Mouse (Mus musculus): Measurements from ENCODE around the gene Mab21l1.

Gene Mab21l1

DNA sequence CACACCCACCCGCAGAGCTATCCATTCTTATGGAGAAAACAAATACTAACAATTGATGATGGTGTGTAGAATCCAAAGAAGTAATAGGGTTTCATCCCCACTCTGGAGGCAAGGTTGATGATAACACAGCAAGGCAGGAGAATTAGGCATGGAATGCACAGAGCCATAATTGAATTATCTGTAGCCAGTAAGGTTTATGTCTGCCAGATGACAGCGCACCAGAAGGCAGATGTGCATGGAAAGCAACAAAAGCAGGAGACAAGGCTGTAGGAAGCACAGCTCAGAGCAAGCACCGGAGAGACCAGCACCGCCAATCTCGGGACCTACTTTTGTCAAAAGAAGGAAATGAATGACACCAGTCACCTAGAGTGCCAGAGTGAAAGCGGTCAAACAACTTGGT lies 28.4 kb upstream of the Mab21l1 start:
- Histone ChIP-seq H3K9me3 (ENCODE audit: low read length) (no peaks in the 10 kb centered on the region), H3K4me1 (replicated peaks; ENCODE audit: low read depth, low read length) (no peaks in the 10 kb centered on the region), H3K36me3 (ENCODE audit: insufficient read depth, low read length) (no peaks in the 10 kb centered on the region), H3K27me3 (ENCODE audit: insufficient read depth, low read length) (no peaks in the 10 kb centered on the region), H3K4me3 (replicated peaks; ENCODE audit: low read length) (no peak overlapping the region)
- TF ChIP-seq POU5F1 (IDR thresholded peaks at IDR 0.05; ENCODE audit: borderline replicate concordance, low read length): no peak

DNA sequence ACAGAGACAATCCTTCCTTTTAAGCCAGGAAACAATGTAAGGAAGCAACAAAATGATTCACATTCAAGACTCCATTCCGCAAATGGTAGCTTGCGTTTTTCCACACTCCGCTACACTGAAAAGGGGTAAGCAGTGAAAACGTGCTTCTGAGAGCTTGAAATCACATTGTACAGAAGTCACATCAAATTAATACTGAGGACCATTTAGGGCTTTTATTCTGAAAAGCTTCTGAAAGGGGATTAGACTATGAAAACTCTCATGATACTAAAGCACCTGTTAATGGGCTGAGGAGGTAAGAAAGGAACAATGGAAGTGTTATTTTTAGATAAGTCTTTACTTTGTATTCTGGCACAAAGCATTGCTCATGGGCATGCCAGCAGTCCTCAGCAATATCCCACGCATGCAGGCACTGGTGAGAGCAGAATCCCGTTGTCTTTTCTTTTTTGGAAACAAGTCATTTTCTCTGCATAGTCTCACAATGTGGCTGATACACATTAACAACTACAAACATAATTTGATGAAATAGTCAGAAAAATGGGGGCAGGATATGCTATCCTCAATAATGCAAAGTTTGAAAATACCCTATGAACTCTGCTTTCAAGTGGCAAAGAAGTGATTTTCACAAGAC lies 27.2 kb upstream of the Mab21l1 start:
- H3K4me1 ChIP-seq (replicated peaks; ENCODE audit: low read depth, low read length): no peaks in the 10 kb centered on the region
- H3K27me3 ChIP-seq (ENCODE audit: insufficient read depth, low read length): no peaks in the 10 kb centered on the region
- H3K36me3 ChIP-seq (ENCODE audit: insufficient read depth, low read length): no peaks in the 10 kb centered on the region
- no peaks in the 10 kb centered on the region for H3K9me3 ChIP-seq (ENCODE audit: low read length)
- H3K4me3 ChIP-seq (replicated peaks; ENCODE audit: low read length): no peak overlapping the region
- TF ChIP-seq CTCF (conservative IDR thresholded peaks at IDR 0.05; ENCODE audit: low read length) (no peak), POU5F1 (IDR thresholded peaks at IDR 0.05; ENCODE audit: borderline replicate concordance, low read length) (no peak), NANOG (IDR thresholded peaks at IDR 0.05; ENCODE audit: borderline replicate concordance, low read length) (no peak)

DNA sequence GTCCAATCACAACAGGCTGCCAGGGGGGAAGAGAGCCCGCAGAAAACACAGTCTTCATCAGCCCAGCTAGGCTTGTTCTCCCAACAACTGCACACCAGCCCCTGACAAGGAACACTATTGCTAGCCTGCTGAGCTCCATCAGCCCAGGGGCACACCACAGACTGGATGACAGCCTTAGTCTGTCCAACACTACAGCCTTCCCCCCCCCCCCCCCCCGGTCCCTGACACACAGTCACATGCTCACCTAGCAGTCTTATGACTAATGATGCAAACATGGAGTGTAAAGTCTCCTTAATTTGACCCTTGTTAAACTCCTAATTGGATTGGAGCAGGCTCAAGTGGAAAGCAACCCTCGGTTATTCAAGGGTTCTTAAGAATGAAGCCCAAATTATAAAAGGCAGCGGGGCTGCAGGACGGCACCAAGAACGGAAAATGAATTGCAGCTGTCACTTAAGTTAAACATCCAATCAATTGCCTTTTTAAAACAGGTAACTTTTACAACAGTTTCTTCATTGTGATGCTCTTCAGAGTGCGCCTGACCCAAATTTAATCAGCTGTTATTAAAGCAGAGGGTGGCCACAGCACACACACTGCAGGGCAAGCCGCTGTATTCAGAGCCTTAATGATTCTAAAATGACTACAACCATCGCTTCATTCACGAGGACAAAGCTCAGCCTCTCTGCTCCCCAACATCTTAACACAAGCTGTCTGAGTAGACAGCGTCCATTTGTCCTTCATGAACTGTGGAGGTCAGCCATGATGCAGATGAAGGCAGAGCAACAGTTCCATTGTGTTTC lies 26.3 kb upstream of the Mab21l1 start:
- TF ChIP-seq CTCF (conservative IDR thresholded peaks at IDR 0.05; ENCODE audit: low read length) (no peak), NANOG (IDR thresholded peaks at IDR 0.05; ENCODE audit: borderline replicate concordance, low read length) (no peak), POU5F1 (IDR thresholded peaks at IDR 0.05; ENCODE audit: borderline replicate concordance, low read length) (no peak)
- no peaks in the 10 kb centered on the region for H3K36me3 ChIP-seq (ENCODE audit: insufficient read depth, low read length)
- no peaks in the 10 kb centered on the region for H3K9me3 ChIP-seq (ENCODE audit: low read length)
- H3K27me3 ChIP-seq (ENCODE audit: insufficient read depth, low read length): 0 out of 2 replicates have a peak, but pooled peaks cover 2% of the 10 kb centered on the region
- no peaks in the 10 kb centered on the region for H3K4me1 ChIP-seq (replicated peaks; ENCODE audit: low read depth, low read length)
- no peak overlapping the region for H3K4me3 ChIP-seq (replicated peaks; ENCODE audit: low read length)

DNA sequence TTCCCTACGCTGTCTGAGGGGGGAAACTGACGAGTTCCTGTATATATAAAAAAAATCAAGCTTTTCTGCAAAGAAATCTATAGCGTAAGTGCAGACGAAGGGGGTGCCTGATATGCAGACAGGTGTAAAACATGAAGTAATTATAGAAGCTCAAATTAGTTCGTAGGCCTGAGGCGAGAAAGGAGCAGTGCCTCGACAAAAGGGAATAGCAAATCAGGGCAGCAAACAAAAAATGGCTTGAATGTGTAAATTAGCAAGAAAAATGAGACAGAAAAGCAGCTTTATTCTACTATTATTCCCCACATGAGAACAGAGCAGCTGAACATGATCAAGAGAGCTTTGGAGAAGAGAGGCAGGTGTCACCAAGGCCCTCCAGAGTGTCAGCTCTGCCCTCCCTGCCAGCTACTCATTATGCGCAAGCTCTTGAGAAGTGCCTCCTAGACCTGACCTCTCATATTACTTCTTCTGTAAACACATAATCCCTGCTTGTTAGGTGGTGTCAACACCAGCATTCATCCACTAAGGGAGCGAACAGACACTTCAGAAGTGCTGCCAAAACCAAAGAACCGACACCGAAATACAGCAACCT lies 25.6 kb upstream of the Mab21l1 start:
- no peaks in the 10 kb centered on the region for H3K4me1 ChIP-seq (replicated peaks; ENCODE audit: low read depth, low read length)
- no peak overlapping the region for H3K4me3 ChIP-seq (replicated peaks; ENCODE audit: low read length)
- no peaks in the 10 kb centered on the region for H3K9me3 ChIP-seq (ENCODE audit: low read length)
- H3K27me3 ChIP-seq (ENCODE audit: insufficient read depth, low read length): peaks cover 2% of the 10 kb centered on the region; the same call in 1 of the 2 replicates
- TF ChIP-seq POU5F1 (IDR thresholded peaks at IDR 0.05; ENCODE audit: borderline replicate concordance, low read length) (no peak), CTCF (conservative IDR thresholded peaks at IDR 0.05; ENCODE audit: low read length) (no peak), NANOG (IDR thresholded peaks at IDR 0.05; ENCODE audit: borderline replicate concordance, low read length) (no peak)
- no peaks in the 10 kb centered on the region for H3K36me3 ChIP-seq (ENCODE audit: insufficient read depth, low read length)

DNA sequence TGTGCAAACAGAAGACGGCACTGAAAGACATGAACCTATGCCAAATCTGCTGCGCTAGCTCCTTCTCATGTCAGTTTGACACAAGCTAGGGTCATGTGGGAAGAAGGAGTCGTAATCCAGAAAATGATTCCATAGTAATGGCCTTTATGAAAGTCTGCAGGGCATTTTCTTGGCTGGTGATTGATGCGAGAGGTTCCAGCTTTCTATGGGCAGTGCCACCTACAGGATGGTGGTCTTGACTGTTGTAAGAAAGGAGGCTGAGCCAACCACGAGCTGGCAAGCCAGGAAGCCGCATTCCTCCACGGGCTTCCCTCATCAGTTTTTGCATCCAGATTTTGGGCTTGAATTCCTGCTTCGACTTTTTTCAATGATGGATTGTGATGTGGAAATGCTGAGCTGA lies 24.0 kb upstream of the Mab21l1 start:
- H3K9me3 ChIP-seq (ENCODE audit: low read length): no peaks in the 10 kb centered on the region
- peaks cover 9% of the 10 kb centered on the region for H3K27me3 ChIP-seq (ENCODE audit: insufficient read depth, low read length)
- no peak for TF ChIP-seq NANOG (IDR thresholded peaks at IDR 0.05; ENCODE audit: borderline replicate concordance, low read length)
- no peak for TF ChIP-seq POU5F1 (IDR thresholded peaks at IDR 0.05; ENCODE audit: borderline replicate concordance, low read length)
- no peak for TF ChIP-seq CTCF (conservative IDR thresholded peaks at IDR 0.05; ENCODE audit: low read length)
- no peak overlapping the region for H3K4me3 ChIP-seq (replicated peaks; ENCODE audit: low read length)
- peaks cover 4% of the 10 kb centered on the region for H3K4me1 ChIP-seq (replicated peaks; ENCODE audit: low read depth, low read length)
- H3K36me3 ChIP-seq (ENCODE audit: insufficient read depth, low read length): no peaks in the 10 kb centered on the region

DNA sequence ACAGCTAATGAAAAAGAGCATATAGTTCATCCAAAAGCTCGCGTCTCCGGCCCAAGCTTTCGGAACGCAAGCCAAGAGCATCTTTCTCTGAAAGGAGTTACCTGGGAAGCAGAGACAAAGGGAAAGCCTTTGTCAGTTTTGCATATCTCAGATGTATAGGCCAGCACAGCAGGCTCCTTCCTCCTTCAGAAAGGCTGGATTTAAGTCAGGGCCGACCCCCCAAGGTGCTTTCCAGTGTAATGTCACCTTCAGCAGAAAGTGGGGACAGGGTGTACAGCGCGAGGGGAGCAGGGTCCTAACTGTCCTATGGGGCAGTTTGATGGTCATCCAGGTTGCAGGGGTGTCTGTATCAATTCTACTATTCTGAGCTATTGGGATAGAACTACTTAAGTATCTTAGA lies 18.7 kb upstream of the Mab21l1 start:
- TF ChIP-seq POU5F1 (IDR thresholded peaks at IDR 0.05; ENCODE audit: borderline replicate concordance, low read length) (0 out of 2 replicates have a peak, but pooled peaks have one; percentile 62), CTCF (conservative IDR thresholded peaks at IDR 0.05; ENCODE audit: low read length) (no peak), NANOG (IDR thresholded peaks at IDR 0.05; ENCODE audit: borderline replicate concordance, low read length) (peak; percentile 78; the same call in 1 of the 2 replicates)
- Histone ChIP-seq H3K27me3 (ENCODE audit: insufficient read depth, low read length) (peaks cover 43% of the 10 kb centered on the region), H3K36me3 (ENCODE audit: insufficient read depth, low read length) (no peaks in the 10 kb centered on the region), H3K9me3 (ENCODE audit: low read length) (peaks cover 11% of the 10 kb centered on the region; the same call in 1 of the 2 replicates), H3K4me3 (replicated peaks; ENCODE audit: low read length) (no peak overlapping the region), H3K4me1 (replicated peaks; ENCODE audit: low read depth, low read length) (peaks cover 13% of the 10 kb centered on the region)

DNA sequence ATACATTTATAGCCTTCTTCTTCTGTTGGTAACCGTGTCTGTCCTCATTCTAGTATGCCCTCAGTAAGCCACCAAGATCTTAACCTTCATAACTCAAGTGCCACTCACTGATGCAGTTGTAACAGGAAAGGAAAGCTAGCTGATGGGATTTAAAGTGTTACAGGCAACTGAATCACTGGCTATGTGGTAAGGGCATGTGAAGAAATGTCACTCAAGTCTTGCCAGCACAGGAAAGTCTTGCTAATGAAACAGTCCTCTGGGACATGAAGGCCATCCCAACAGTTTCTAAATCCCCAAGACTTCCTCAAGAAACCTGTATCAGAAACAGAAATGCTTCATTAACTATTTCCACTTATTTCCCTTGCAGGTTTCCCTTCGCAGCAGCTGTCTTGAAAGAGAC lies 13.7 kb upstream of the Mab21l1 start:
- Histone ChIP-seq H3K4me3 (replicated peaks; ENCODE audit: low read length) (no peak overlapping the region), H3K4me1 (replicated peaks; ENCODE audit: low read depth, low read length) (peaks cover 9% of the 10 kb centered on the region), H3K9me3 (ENCODE audit: low read length) (peaks cover 11% of the 10 kb centered on the region; the same call in 1 of the 2 replicates), H3K27me3 (ENCODE audit: insufficient read depth, low read length) (peaks cover 39% of the 10 kb centered on the region), H3K36me3 (ENCODE audit: insufficient read depth, low read length) (no peaks in the 10 kb centered on the region)
- TF ChIP-seq NANOG (IDR thresholded peaks at IDR 0.05; ENCODE audit: borderline replicate concordance, low read length) (no peak), POU5F1 (IDR thresholded peaks at IDR 0.05; ENCODE audit: borderline replicate concordance, low read length) (no peak), CTCF (conservative IDR thresholded peaks at IDR 0.05; ENCODE audit: low read length) (no peak)

DNA sequence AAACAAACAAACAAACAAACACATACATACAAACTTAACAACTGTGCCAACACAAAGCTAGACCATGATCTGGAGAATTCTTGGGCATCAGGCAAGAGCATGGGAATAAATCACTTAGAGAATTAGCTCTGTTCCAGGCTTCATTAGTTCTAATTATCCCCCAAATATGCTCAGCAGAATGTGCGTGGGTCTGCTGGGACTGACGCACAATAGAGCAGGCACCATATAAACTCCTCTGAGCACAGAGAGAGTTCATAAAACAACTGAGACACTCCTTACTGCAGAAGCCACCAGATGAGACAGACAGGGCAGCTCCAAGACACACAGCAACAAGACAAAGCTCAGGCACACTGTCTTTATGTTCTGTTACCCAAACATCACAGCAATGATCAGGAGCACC lies 13.0 kb upstream of the Mab21l1 start:
- H3K9me3 ChIP-seq (ENCODE audit: low read length): peaks cover 11% of the 10 kb centered on the region; the same call in 1 of the 2 replicates
- H3K36me3 ChIP-seq (ENCODE audit: insufficient read depth, low read length): no peaks in the 10 kb centered on the region
- H3K4me3 ChIP-seq (replicated peaks; ENCODE audit: low read length): no peak overlapping the region
- no peak for TF ChIP-seq CTCF (conservative IDR thresholded peaks at IDR 0.05; ENCODE audit: low read length)
- TF ChIP-seq NANOG (IDR thresholded peaks at IDR 0.05; ENCODE audit: borderline replicate concordance, low read length): no peak
- TF ChIP-seq POU5F1 (IDR thresholded peaks at IDR 0.05; ENCODE audit: borderline replicate concordance, low read length): no peak
- H3K27me3 ChIP-seq (ENCODE audit: insufficient read depth, low read length): peaks cover 38% of the 10 kb centered on the region
- H3K4me1 ChIP-seq (replicated peaks; ENCODE audit: low read depth, low read length): peaks cover 2% of the 10 kb centered on the region

Measured in E14TG2a.4 (cell line).